Mouse (Mus musculus): ENCODE data around the gene Rps9.
"Not testable (repeated sequence)": the region's sequence is repeated elsewhere in the genome, so short reads cannot be mapped to it uniquely, and the experiment has no call there.

The Rps9 gene

GRCm38 (mm10) chr7:3703148-3703878, 480 bp upstream of the Rps9 start:
- DNase-seq = no peak

GRCm38 (mm10) chr7:3704475-3704874, 682 bp downstream of the Rps9 start:
- peak; percentile 15 for DNase-seq

- DNase-seq = not testable (repeated sequence)
These were observed 1.7 kb downstream of the Rps9 start for GRCm38 (mm10) chr7:3705461-3705860.

- DNase-seq = no peak
These were observed 2.1 kb downstream of the Rps9 start for GRCm38 (mm10) chr7:3705911-3706310.

- no peak for DNase-seq
These were observed 2.6 kb downstream of the Rps9 start for GRCm38 (mm10) chr7:3706343-3706934.

GRCm38 (mm10) chr7:3707027-3707426, 3.2 kb downstream of the Rps9 start:
- no peak for DNase-seq

- DNase-seq = no peak
These were observed 4.0 kb downstream of the Rps9 start for GRCm38 (mm10) chr7:3707568-3708413.

GRCm38 (mm10) chr7:3708447-3708980, 4.7 kb downstream of the Rps9 start:
- not testable (repeated sequence) for DNase-seq

GRCm38 (mm10) chr7:3709000-3709399, 5.2 kb downstream of the Rps9 start:
- DNase-seq = no peak

GRCm38 (mm10) chr7:3712264-3712942, 8.6 kb downstream of the Rps9 start:
- no peak for DNase-seq

GRCm38 (mm10) chr7:3715249-3715648, 11.5 kb downstream of the Rps9 start:
- DNase-seq = no peak

- DNase-seq = not testable (repeated sequence)
These were observed 16.5 kb downstream of the Rps9 start, which contains the start of gene Pirb for GRCm38 (mm10) chr7:3720268-3720667. Pirb (minus strand) TSS chr7:3720391.

GRCm38 (mm10) chr7:3725459-3725858, 21.7 kb downstream of the Rps9 start:
- DNase-seq = not testable (repeated sequence)

- DNase-seq = not testable (repeated sequence)
These were observed 28.9 kb downstream of the Rps9 start for GRCm38 (mm10) chr7:3732675-3733074.
